Mouse (Mus musculus) embryonic facial prominence, embryonic 14.5 days (tissue): ENCODE measurements around the gene Gm27021. TPM values are rescaled to one million over a fixed set of nuclear protein-coding genes. Genes with fewer than 3 reads are reported as not detected.
A peak's percentile ranks its signal among the peaks of the same experiment; 100 is the strongest.

Experiments
- ATAC-seq: fragments of 200-750 bp; cut with Nextera tagmentation; 2 replicates; pipeline ENCODE4 v1.8.0; 2017; ENCODE audit warnings: low read depth, moderate number of reproducible peaks, moderate TSS enrichment
- DNase-seq: peaks from one replicate; pipeline ENCODE4 v3.0.0-alpha.2; 2015; ENCODE audit warnings: low spot score
- H3K27ac ChIP-seq: fragments of 300-500 bp; sonication (generic); replicated peaks from 2 replicates; pipeline ENCODE4 v1.5.1; 2014; ENCODE audit warnings: low read depth, mild to moderate bottlenecking, low read length, moderate library complexity
- H3K27me3 ChIP-seq: fragments of 300-500 bp; sonication (generic); replicated peaks from 2 replicates; pipeline ENCODE4 v1.6.1; 2014; ENCODE audit warnings: low read length; ENCODE audit not compliant: control insufficient read depth, insufficient read depth
- H3K36me3 ChIP-seq: fragments of 300-500 bp; sonication (generic); 2 replicates; pipeline ENCODE4 v1.6.1; 2014; ENCODE audit warnings: low read length, mixed read lengths; ENCODE audit not compliant: control insufficient read depth, insufficient read depth
- H3K4me1 ChIP-seq: fragments of 300-500 bp; sonication (generic); 2 replicates; pipeline ENCODE4 v1.6.1; 2014; ENCODE audit warnings: antibody characterized with exemption, low read length; ENCODE audit not compliant: control insufficient read depth, insufficient read depth
- H3K4me2 ChIP-seq: fragments of 300-500 bp; sonication (generic); 2 replicates; pipeline ENCODE4 v1.6.1; 2014; ENCODE audit warnings: low read depth, mild to moderate bottlenecking, low read length, moderate library complexity, mixed read lengths
- H3K4me3 ChIP-seq: fragments of 300-500 bp; sonication (generic); 2 replicates; pipeline ENCODE4 v1.5.1; 2014; ENCODE audit warnings: low read depth, mild to moderate bottlenecking, low read length
- H3K9ac ChIP-seq: fragments of 300-500 bp; sonication (generic); 2 replicates; pipeline ENCODE4 v1.6.1; 2014; ENCODE audit warnings: low read depth, mild to moderate bottlenecking, low read length, moderate library complexity, mixed read lengths
- H3K9me3 ChIP-seq: fragments of 300-500 bp; sonication (generic); 2 replicates; pipeline ENCODE4 v1.6.1; 2016; ENCODE audit warnings: low read length; ENCODE audit not compliant: control insufficient read depth
- WGBS: fragments of 180-500 bp; shearing (Covaris S2); extraction: QIAGEN DNeasy Blood & Tissue Kit; methylation state at CpG from one replicate; pipeline ENCODE4 v1.1.7; 2014; 5-methylcytosine and 5-hydroxymethylcytosine counted together
- polyA plus RNA-seq: library from polyadenylated mRNA; unstranded; fragments of >200 nt; fragmentation: Nextera tagmentation; extraction: Ambion mirVana; gene quantifications from 2 replicates; pipeline ENCODE4 v1.2.1, GENCODE M21; 2014

Gm27021 gene
- polyA plus RNA-seq, 1 experiment from 2014 or later = 2.7 TPM

GRCm38 (mm10) chr8:120614491-120614890 is 53.4 kb downstream of the Gm27021 start:
- ATAC-seq (no peak), DNase-seq (no peak)
- no peak overlapping the region for H3K4me2 ChIP-seq
- H3K36me3 ChIP-seq = no peaks in the 10 kb centered on the region
- no peak overlapping the region for H3K4me3 ChIP-seq
- WGBS = 89% methylated on average over 3 of the region's 3 CpGs
- H3K27ac ChIP-seq = no peak overlapping the region
- H3K27me3 ChIP-seq = no peaks in the 10 kb centered on the region
- no peaks in the 10 kb centered on the region for H3K9me3 ChIP-seq
- no peak overlapping the region for H3K9ac ChIP-seq
- no peaks in the 10 kb centered on the region; the same call in 1 of the 2 replicates for H3K4me1 ChIP-seq

- Histone ChIP-seq H3K36me3 (no peaks in the 10 kb centered on the region), H3K9ac (no peak overlapping the region), H3K9me3 (no peaks in the 10 kb centered on the region), H3K4me1 (no peaks in the 10 kb centered on the region), H3K4me3 (no peak overlapping the region), H3K27me3 (no peaks in the 10 kb centered on the region), H3K4me2 (no peak overlapping the region), H3K27ac (no peak overlapping the region)
- DNase-seq (no peak), ATAC-seq (no peak)
- 88% methylated on average over 6 of the region's 6 CpGs for WGBS
Measured at GRCm38 (mm10) chr8:120610824-120611223, 57.1 kb downstream of the Gm27021 start.

- ATAC-seq = no peak
- 13% methylated on average over 7 of the region's 7 CpGs for WGBS
- peak; percentile 80 for DNase-seq
- no peaks in the 10 kb centered on the region for H3K4me1 ChIP-seq
- no peak overlapping the region for H3K27ac ChIP-seq
- H3K36me3 ChIP-seq = no peaks in the 10 kb centered on the region
- no peak overlapping the region for H3K4me2 ChIP-seq
- no peaks in the 10 kb centered on the region for H3K27me3 ChIP-seq
- no peaks in the 10 kb centered on the region for H3K9me3 ChIP-seq
- H3K4me3 ChIP-seq = no peak overlapping the region
- H3K9ac ChIP-seq = no peak overlapping the region
Measured at GRCm38 (mm10) chr8:120607885-120608284, 60.0 kb downstream of the Gm27021 start.

- 86% methylated on average over 9 of the region's 9 CpGs for WGBS
- no peaks in the 10 kb centered on the region for H3K27me3 ChIP-seq
Measured at GRCm38 (mm10) chr8:120607460-120607859, 60.4 kb downstream of the Gm27021 start.

GRCm38 (mm10) chr8:120602672-120603071 is 65.2 kb downstream of the Gm27021 start:
- H3K9ac ChIP-seq = 0 out of 2 replicates have a peak overlapping the region, but pooled peaks have one; percentile 14
- no peaks in the 10 kb centered on the region for H3K9me3 ChIP-seq
- peaks cover 8% of the 10 kb centered on the region; the same call in 1 of the 2 replicates for H3K4me1 ChIP-seq
- ATAC-seq (no peak), DNase-seq (peak; percentile 59)
- WGBS = 31% methylated on average over 6 of the region's 6 CpGs
- no peak overlapping the region for H3K4me2 ChIP-seq
- H3K27me3 ChIP-seq = no peaks in the 10 kb centered on the region
- no peak overlapping the region for H3K4me3 ChIP-seq
- H3K36me3 ChIP-seq = no peaks in the 10 kb centered on the region
- no peak overlapping the region for H3K27ac ChIP-seq

More at GRCm38 (mm10) chr8:120607460-120607859, 60.4 kb downstream of the Gm27021 start:
- no peak overlapping the region for H3K4me2 ChIP-seq
- ATAC-seq (no peak), DNase-seq (no peak)
- no peaks in the 10 kb centered on the region for H3K9me3 ChIP-seq
- H3K4me1 ChIP-seq = no peaks in the 10 kb centered on the region
- no peaks in the 10 kb centered on the region for H3K36me3 ChIP-seq
- no peak overlapping the region for H3K27ac ChIP-seq
- no peak overlapping the region for H3K9ac ChIP-seq
- no peak overlapping the region for H3K4me3 ChIP-seq

- 52% methylated on average over 7 of the region's 7 CpGs for WGBS
Measured at GRCm38 (mm10) chr8:120599504-120599903, 68.4 kb downstream of the Gm27021 start.

GRCm38 (mm10) chr8:120598579-120598978 is 69.3 kb downstream of the Gm27021 start:
- H3K27me3 ChIP-seq = no peaks in the 10 kb centered on the region

More at GRCm38 (mm10) chr8:120599504-120599903, 68.4 kb downstream of the Gm27021 start:
- Histone ChIP-seq H3K36me3 (no peaks in the 10 kb centered on the region), H3K27ac (no peak overlapping the region), H3K4me1 (peaks cover 8% of the 10 kb centered on the region; the same call in 1 of the 2 replicates), H3K27me3 (no peaks in the 10 kb centered on the region), H3K9ac (no peak overlapping the region), H3K4me3 (no peak overlapping the region), H3K4me2 (no peak overlapping the region), H3K9me3 (0 out of 2 replicates have a peak, but pooled peaks cover 2% of the 10 kb centered on the region)
- DNase-seq = peak; percentile 70
- ATAC-seq = no peak

GRCm38 (mm10) chr8:120595963-120596362 is 71.9 kb downstream of the Gm27021 start:
- DNase-seq (peak; percentile 48), ATAC-seq (0 out of 2 replicates have a peak, but pooled peaks have one; percentile 19)
- Histone ChIP-seq H3K4me2 (no peak overlapping the region), H3K27me3 (no peaks in the 10 kb centered on the region), H3K9ac (no peak overlapping the region), H3K9me3 (0 out of 2 replicates have a peak, but pooled peaks cover 4% of the 10 kb centered on the region), H3K4me3 (no peak overlapping the region), H3K4me1 (peaks cover 8% of the 10 kb centered on the region; the same call in 1 of the 2 replicates), H3K36me3 (no peaks in the 10 kb centered on the region), H3K27ac (no peak overlapping the region)
- WGBS = 11% methylated on average over 5 of the region's 5 CpGs

More at GRCm38 (mm10) chr8:120598579-120598978, 69.3 kb downstream of the Gm27021 start:
- ATAC-seq = peak; percentile 56
- 33% methylated on average over 19 of the region's 24 CpGs for WGBS
- peak overlapping the region; percentile 48 for H3K4me2 ChIP-seq
- H3K36me3 ChIP-seq = no peaks in the 10 kb centered on the region
- DNase-seq = peak; percentile 80
- H3K4me3 ChIP-seq = no peak overlapping the region; the same call in 1 of the 2 replicates
- no peak overlapping the region for H3K27ac ChIP-seq
- H3K9ac ChIP-seq = peak overlapping the region; percentile 41
- H3K9me3 ChIP-seq = 0 out of 2 replicates have a peak, but pooled peaks cover 4% of the 10 kb centered on the region
- H3K4me1 ChIP-seq = peaks cover 8% of the 10 kb centered on the region; the same call in 1 of the 2 replicates

- H3K4me1 ChIP-seq = peaks cover 13% of the 10 kb centered on the region
- H3K9me3 ChIP-seq = 0 out of 2 replicates have a peak, but pooled peaks cover 4% of the 10 kb centered on the region
- WGBS = 96% methylated on average over 5 of the region's 5 CpGs
- no peak overlapping the region for H3K9ac ChIP-seq
- H3K27ac ChIP-seq = no peak overlapping the region
- no peak for ATAC-seq
- H3K4me2 ChIP-seq = no peak overlapping the region
- no peaks in the 10 kb centered on the region for H3K36me3 ChIP-seq
- H3K27me3 ChIP-seq = no peaks in the 10 kb centered on the region
- DNase-seq = no peak
- no peak overlapping the region for H3K4me3 ChIP-seq
Measured at GRCm38 (mm10) chr8:120594571-120594970, 73.3 kb downstream of the Gm27021 start.
